Mouse (Mus musculus): ENCODE results near the gene Ptpro. TPM values are rescaled to one million over a fixed set of nuclear protein-coding genes. Genes with fewer than 3 reads are reported as not detected.

Ptpro gene
- polyA plus RNA-seq, 1 experiment from 2014 or later: 4.6 TPM

GRCm38 (mm10) chr6:137373920-137374319 lies 121.8 kb downstream of the Ptpro start:
- Histone ChIP-seq H3K36me3 (ENCODE audit: control insufficient read depth, insufficient read depth, low read length) (no peaks in the 10 kb centered on the region), H3K4me2 (replicated peaks; ENCODE audit: low read depth, low read length) (no peak overlapping the region), H3K27ac (ENCODE audit: low read length) (no peak overlapping the region), H3K4me1 (ENCODE audit: control insufficient read depth, insufficient read depth, low read length) (no peaks in the 10 kb centered on the region), H3K27me3 (ENCODE audit: control insufficient read depth, insufficient read depth, low read length) (no peaks in the 10 kb centered on the region), H3K9ac (replicated peaks; ENCODE audit: low read depth, low read length) (no peak overlapping the region), H3K9me3 (ENCODE audit: control insufficient read depth, low read depth, low read length) (no peaks in the 10 kb centered on the region), H3K4me3 (ENCODE audit: low read depth, low read length) (no peak overlapping the region)
- no peak for ATAC-seq (ENCODE audit: insufficient number of reproducible peaks, insufficient read depth, low FRiP score, low read depth)
- whole genome bisulfite sequencing: 74% methylated on average over 6 of the region's 6 CpGs

- Histone ChIP-seq H3K36me3 (ENCODE audit: control insufficient read depth, insufficient read depth, low read length) (no peaks in the 10 kb centered on the region), H3K4me1 (ENCODE audit: control insufficient read depth, insufficient read depth, low read length) (no peaks in the 10 kb centered on the region), H3K27me3 (ENCODE audit: control insufficient read depth, insufficient read depth, low read length) (no peaks in the 10 kb centered on the region), H3K4me2 (replicated peaks; ENCODE audit: low read depth, low read length) (no peak overlapping the region), H3K9ac (replicated peaks; ENCODE audit: low read depth, low read length) (no peak overlapping the region), H3K27ac (ENCODE audit: low read length) (no peak overlapping the region), H3K9me3 (ENCODE audit: control insufficient read depth, low read depth, low read length) (no peaks in the 10 kb centered on the region; the same call in 1 of the 2 replicates), H3K4me3 (ENCODE audit: low read depth, low read length) (no peak overlapping the region)
- ATAC-seq (ENCODE audit: insufficient number of reproducible peaks, insufficient read depth, low FRiP score, low read depth): no peak
- WGBS: 49% methylated on average over 9 of the region's 9 CpGs
These were observed 130.4 kb downstream of the Ptpro start for GRCm38 (mm10) chr6:137382546-137382945.

- H3K9ac ChIP-seq (replicated peaks; ENCODE audit: low read depth, low read length): no peak overlapping the region
- H3K4me1 ChIP-seq (ENCODE audit: control insufficient read depth, insufficient read depth, low read length): no peaks in the 10 kb centered on the region
- no peak overlapping the region for H3K4me2 ChIP-seq (replicated peaks; ENCODE audit: low read depth, low read length)
- ATAC-seq (ENCODE audit: insufficient number of reproducible peaks, insufficient read depth, low FRiP score, low read depth): no peak
- 87% methylated on average over 4 of the region's 4 CpGs for WGBS
- H3K27me3 ChIP-seq (ENCODE audit: control insufficient read depth, insufficient read depth, low read length): no peaks in the 10 kb centered on the region
- no peaks in the 10 kb centered on the region for H3K36me3 ChIP-seq (ENCODE audit: control insufficient read depth, insufficient read depth, low read length)
- no peaks in the 10 kb centered on the region; the same call in 1 of the 2 replicates for H3K9me3 ChIP-seq (ENCODE audit: control insufficient read depth, low read depth, low read length)
- H3K4me3 ChIP-seq (ENCODE audit: low read depth, low read length): no peak overlapping the region
- no peak overlapping the region for H3K27ac ChIP-seq (ENCODE audit: low read length)
These were observed 134.2 kb downstream of the Ptpro start for GRCm38 (mm10) chr6:137386344-137386743.

- no peak overlapping the region for H3K27ac ChIP-seq (ENCODE audit: low read length)
- no peak overlapping the region for H3K4me2 ChIP-seq (replicated peaks; ENCODE audit: low read depth, low read length)
- H3K4me3 ChIP-seq (ENCODE audit: low read depth, low read length): no peak overlapping the region
- no peaks in the 10 kb centered on the region for H3K27me3 ChIP-seq (ENCODE audit: control insufficient read depth, insufficient read depth, low read length)
- no peaks in the 10 kb centered on the region for H3K4me1 ChIP-seq (ENCODE audit: control insufficient read depth, insufficient read depth, low read length)
- 46% methylated on average over 4 of the region's 4 CpGs for WGBS
- no peak for ATAC-seq (ENCODE audit: insufficient number of reproducible peaks, insufficient read depth, low FRiP score, low read depth)
- H3K36me3 ChIP-seq (ENCODE audit: control insufficient read depth, insufficient read depth, low read length): no peaks in the 10 kb centered on the region
- H3K9me3 ChIP-seq (ENCODE audit: control insufficient read depth, low read depth, low read length): no peaks in the 10 kb centered on the region; the same call in 1 of the 2 replicates
- no peak overlapping the region for H3K9ac ChIP-seq (replicated peaks; ENCODE audit: low read depth, low read length)
These were observed 134.8 kb downstream of the Ptpro start for GRCm38 (mm10) chr6:137386935-137387334.

- no peaks in the 10 kb centered on the region for H3K4me1 ChIP-seq (ENCODE audit: control insufficient read depth, insufficient read depth, low read length)
- H3K27me3 ChIP-seq (ENCODE audit: control insufficient read depth, insufficient read depth, low read length): no peaks in the 10 kb centered on the region
- no peak for ATAC-seq (ENCODE audit: insufficient number of reproducible peaks, insufficient read depth, low FRiP score, low read depth)
- no peak overlapping the region for H3K9ac ChIP-seq (replicated peaks; ENCODE audit: low read depth, low read length)
- no peaks in the 10 kb centered on the region for H3K9me3 ChIP-seq (ENCODE audit: control insufficient read depth, low read depth, low read length)
- no peak overlapping the region for H3K4me2 ChIP-seq (replicated peaks; ENCODE audit: low read depth, low read length)
- H3K27ac ChIP-seq (ENCODE audit: low read length): no peak overlapping the region
- H3K4me3 ChIP-seq (ENCODE audit: low read depth, low read length): no peak overlapping the region
- 59% methylated on average over 7 of the region's 7 CpGs for WGBS
- H3K36me3 ChIP-seq (ENCODE audit: control insufficient read depth, insufficient read depth, low read length): no peaks in the 10 kb centered on the region
These were observed 143.0 kb downstream of the Ptpro start for GRCm38 (mm10) chr6:137395075-137395474.

- Histone ChIP-seq H3K9ac (replicated peaks; ENCODE audit: low read depth, low read length) (no peak overlapping the region), H3K27me3 (ENCODE audit: control insufficient read depth, insufficient read depth, low read length) (no peaks in the 10 kb centered on the region), H3K27ac (ENCODE audit: low read length) (no peak overlapping the region), H3K4me3 (ENCODE audit: low read depth, low read length) (no peak overlapping the region), H3K36me3 (ENCODE audit: control insufficient read depth, insufficient read depth, low read length) (no peaks in the 10 kb centered on the region), H3K4me1 (ENCODE audit: control insufficient read depth, insufficient read depth, low read length) (no peaks in the 10 kb centered on the region), H3K4me2 (replicated peaks; ENCODE audit: low read depth, low read length) (no peak overlapping the region), H3K9me3 (ENCODE audit: control insufficient read depth, low read depth, low read length) (no peaks in the 10 kb centered on the region)
- ATAC-seq (ENCODE audit: insufficient number of reproducible peaks, insufficient read depth, low FRiP score, low read depth): no peak
- WGBS: 78% methylated on average over 4 of the region's 4 CpGs
These were observed 144.1 kb downstream of the Ptpro start for GRCm38 (mm10) chr6:137396106-137396793.

GRCm38 (mm10) chr6:137397358-137397757 lies 145.2 kb downstream of the Ptpro start:
- Histone ChIP-seq H3K9me3 (ENCODE audit: control insufficient read depth, low read depth, low read length) (no peaks in the 10 kb centered on the region), H3K36me3 (ENCODE audit: control insufficient read depth, insufficient read depth, low read length) (no peaks in the 10 kb centered on the region), H3K4me3 (ENCODE audit: low read depth, low read length) (no peak overlapping the region), H3K4me2 (replicated peaks; ENCODE audit: low read depth, low read length) (no peak overlapping the region), H3K4me1 (ENCODE audit: control insufficient read depth, insufficient read depth, low read length) (no peaks in the 10 kb centered on the region), H3K27me3 (ENCODE audit: control insufficient read depth, insufficient read depth, low read length) (no peaks in the 10 kb centered on the region), H3K9ac (replicated peaks; ENCODE audit: low read depth, low read length) (no peak overlapping the region), H3K27ac (ENCODE audit: low read length) (no peak overlapping the region)
- ATAC-seq (ENCODE audit: insufficient number of reproducible peaks, insufficient read depth, low FRiP score, low read depth): no peak
- 80% methylated on average over 2 of the region's 2 CpGs for WGBS

- no peak overlapping the region for H3K4me2 ChIP-seq (replicated peaks; ENCODE audit: low read depth, low read length)
- WGBS: 81% methylated on average over 4 of the region's 4 CpGs
- ATAC-seq (ENCODE audit: insufficient number of reproducible peaks, insufficient read depth, low FRiP score, low read depth): no peak
- no peak overlapping the region for H3K9ac ChIP-seq (replicated peaks; ENCODE audit: low read depth, low read length)
- H3K27me3 ChIP-seq (ENCODE audit: control insufficient read depth, insufficient read depth, low read length): no peaks in the 10 kb centered on the region
- H3K36me3 ChIP-seq (ENCODE audit: control insufficient read depth, insufficient read depth, low read length): no peaks in the 10 kb centered on the region
- H3K9me3 ChIP-seq (ENCODE audit: control insufficient read depth, low read depth, low read length): no peaks in the 10 kb centered on the region
- H3K27ac ChIP-seq (ENCODE audit: low read length): no peak overlapping the region
- H3K4me3 ChIP-seq (ENCODE audit: low read depth, low read length): no peak overlapping the region
- H3K4me1 ChIP-seq (ENCODE audit: control insufficient read depth, insufficient read depth, low read length): no peaks in the 10 kb centered on the region
These were observed 152.1 kb downstream of the Ptpro start for GRCm38 (mm10) chr6:137404196-137404595.

GRCm38 (mm10) chr6:137405690-137406089 lies 153.6 kb downstream of the Ptpro start:
- Histone ChIP-seq H3K4me1 (ENCODE audit: control insufficient read depth, insufficient read depth, low read length) (no peaks in the 10 kb centered on the region), H3K27me3 (ENCODE audit: control insufficient read depth, insufficient read depth, low read length) (no peaks in the 10 kb centered on the region), H3K36me3 (ENCODE audit: control insufficient read depth, insufficient read depth, low read length) (no peaks in the 10 kb centered on the region), H3K9ac (replicated peaks; ENCODE audit: low read depth, low read length) (no peak overlapping the region), H3K27ac (ENCODE audit: low read length) (no peak overlapping the region), H3K4me2 (replicated peaks; ENCODE audit: low read depth, low read length) (no peak overlapping the region), H3K9me3 (ENCODE audit: control insufficient read depth, low read depth, low read length) (no peaks in the 10 kb centered on the region), H3K4me3 (ENCODE audit: low read depth, low read length) (no peak overlapping the region)
- ATAC-seq (ENCODE audit: insufficient number of reproducible peaks, insufficient read depth, low FRiP score, low read depth): no peak
- 76% methylated on average over 2 of the region's 2 CpGs for WGBS
